Mouse (Mus musculus): Measurements from ENCODE around the gene Gfod2.

Gene Gfod2

DNA sequence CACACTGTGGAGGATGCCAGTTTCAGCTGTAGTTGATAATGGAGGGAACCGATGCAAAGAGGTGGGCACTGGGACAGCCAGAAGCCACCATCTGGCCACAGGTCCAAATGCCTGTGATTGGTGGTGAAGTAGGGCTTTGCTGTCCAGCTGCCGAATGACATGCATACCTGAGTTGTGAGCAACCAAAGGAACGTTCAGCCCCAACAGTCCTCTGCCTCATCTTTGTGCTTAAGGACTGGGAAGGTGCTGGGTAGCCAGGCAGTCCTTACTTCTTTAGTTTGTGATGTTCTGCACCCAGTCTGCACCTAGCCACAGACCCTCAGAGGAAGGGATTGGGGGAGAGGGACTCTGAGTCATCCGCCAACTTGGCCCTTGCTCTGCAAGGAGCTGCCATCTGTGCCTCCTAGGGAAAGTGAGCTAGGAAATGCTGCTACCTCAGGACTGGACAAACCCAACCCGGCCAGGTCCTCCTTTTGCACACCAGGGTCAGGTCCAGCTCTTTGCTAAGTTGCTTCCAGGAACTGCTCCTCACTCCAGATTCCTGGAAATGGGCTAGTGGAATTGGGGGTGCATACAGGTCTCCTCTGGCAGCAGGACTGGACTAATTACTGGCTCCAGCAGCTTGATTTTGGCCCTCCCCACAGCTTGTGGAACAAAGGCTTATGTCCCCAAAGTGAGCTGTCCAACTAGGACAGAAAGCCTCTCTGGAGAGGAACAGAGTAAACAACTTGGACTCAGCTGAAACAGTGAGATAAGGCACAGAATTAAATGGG, 10.2 kb upstream of the Gfod2 start:
- no peak for DNase-seq (ENCODE audit: low spot score)

DNA sequence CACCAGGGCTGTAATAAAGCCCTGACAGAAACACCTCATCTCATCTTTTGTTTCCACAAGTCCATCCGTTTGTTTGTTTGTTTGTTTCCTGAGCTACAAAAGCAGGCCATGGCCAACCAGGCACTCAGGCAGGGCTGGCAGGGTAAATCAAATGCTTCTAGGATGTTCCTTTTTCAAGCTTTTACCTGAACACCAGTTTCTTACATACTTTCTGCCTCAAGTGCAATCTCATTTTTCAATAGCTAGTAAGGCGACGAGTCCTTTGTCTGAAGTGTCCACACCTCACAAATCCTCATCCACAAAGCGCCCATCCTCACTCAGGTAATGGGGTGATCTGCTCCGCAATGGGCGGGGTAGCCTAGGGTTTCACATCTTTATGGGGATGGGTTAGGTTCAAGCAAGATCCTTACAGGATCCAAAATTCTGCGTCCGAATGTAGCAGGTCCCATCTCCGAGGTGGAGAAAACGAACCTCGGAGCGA, 628 bp downstream of the Gfod2 start:
- DNase-seq (ENCODE audit: low spot score) = no peak

GRCm38 (mm10) chr8:105754688-105755087, 3.8 kb downstream of the Gfod2 start:
- no peak for DNase-seq (ENCODE audit: low spot score)

- DNase-seq (ENCODE audit: low spot score) = no peak
Observed at GRCm38 (mm10) chr8:105753916-105754315, 4.5 kb downstream of the Gfod2 start.

DNA sequence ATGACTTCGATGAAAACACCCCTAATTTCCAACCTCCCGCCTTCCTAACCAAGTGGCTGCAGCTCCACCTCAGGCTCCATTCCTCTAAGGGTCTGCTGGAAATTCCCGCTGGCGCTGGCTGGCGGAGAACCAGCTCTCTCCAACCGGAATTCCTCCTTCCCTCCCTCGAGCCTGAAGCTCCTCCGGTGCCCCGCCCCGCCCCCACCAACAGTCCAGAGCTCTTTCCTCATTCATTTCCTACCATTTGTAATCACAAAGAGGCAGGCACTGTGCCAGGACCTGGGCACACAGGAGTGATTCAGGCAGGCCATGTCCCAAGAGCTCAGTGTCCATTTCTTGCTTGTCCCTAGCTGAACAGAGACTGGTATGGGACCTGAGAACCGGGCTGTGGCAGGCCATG, 7.9 kb downstream of the Gfod2 start:
- DNase-seq (ENCODE audit: low spot score) = no peak

- DNase-seq (ENCODE audit: low spot score) = no peak
Observed at GRCm38 (mm10) chr8:105743301-105743700, 15.2 kb downstream of the Gfod2 start.

- DNase-seq (ENCODE audit: low spot score) = no peak
Observed at GRCm38 (mm10) chr8:105739216-105739615, 19.2 kb downstream of the Gfod2 start.

- no peak for DNase-seq (ENCODE audit: low spot score)
Observed at GRCm38 (mm10) chr8:105732186-105732585, 26.3 kb downstream of the Gfod2 start.

- DNase-seq (ENCODE audit: low spot score) = no peak
Observed at GRCm38 (mm10) chr8:105727397-105728124, 30.9 kb downstream of the Gfod2 start.

DNA sequence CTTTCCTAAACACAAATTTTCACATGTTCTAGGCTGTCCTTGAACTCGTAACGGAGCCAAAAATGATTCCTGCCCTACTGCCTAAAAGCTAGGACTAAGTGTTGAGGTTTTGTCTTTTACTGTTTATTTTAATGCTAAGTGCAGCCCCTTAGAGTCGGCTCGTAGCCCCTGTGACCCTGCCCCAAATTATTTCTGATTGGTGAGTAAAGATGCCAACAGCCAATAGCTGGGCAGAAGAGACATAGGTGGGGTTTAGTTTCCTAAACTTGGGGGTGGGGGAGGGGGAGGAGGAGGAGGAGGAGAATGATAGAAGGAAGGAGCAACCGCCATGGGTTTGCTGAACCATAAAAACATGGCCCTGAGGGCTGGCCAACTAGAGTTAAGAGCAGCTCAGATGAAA, 32.7 kb downstream of the Gfod2 start:
- DNase-seq (ENCODE audit: low spot score) = no peak

GRCm38 (mm10) chr8:105722861-105723260, 35.6 kb downstream of the Gfod2 start:
- DNase-seq (ENCODE audit: low spot score) = no peak

DNA sequence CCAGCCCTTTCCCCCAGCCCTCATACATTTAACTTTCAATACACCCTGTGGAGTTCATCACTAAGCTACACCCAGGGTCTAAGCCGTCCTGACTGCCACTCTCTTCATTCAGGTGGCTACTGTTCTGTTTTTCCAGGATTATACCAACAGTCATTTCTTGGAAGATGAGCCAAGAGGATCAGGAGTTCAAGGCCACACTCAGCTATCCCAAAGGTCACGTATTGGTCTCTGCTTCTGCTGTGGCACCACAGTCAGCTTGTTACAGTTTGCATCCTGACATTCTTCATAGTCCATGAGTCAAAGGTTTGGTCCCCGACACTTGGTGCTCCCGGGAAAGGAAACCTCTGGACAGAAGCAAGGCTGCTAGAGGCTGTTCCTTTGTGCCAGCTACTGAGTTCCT, 38.8 kb downstream of the Gfod2 start:
- DNase-seq (ENCODE audit: low spot score) = no peak

DNA sequence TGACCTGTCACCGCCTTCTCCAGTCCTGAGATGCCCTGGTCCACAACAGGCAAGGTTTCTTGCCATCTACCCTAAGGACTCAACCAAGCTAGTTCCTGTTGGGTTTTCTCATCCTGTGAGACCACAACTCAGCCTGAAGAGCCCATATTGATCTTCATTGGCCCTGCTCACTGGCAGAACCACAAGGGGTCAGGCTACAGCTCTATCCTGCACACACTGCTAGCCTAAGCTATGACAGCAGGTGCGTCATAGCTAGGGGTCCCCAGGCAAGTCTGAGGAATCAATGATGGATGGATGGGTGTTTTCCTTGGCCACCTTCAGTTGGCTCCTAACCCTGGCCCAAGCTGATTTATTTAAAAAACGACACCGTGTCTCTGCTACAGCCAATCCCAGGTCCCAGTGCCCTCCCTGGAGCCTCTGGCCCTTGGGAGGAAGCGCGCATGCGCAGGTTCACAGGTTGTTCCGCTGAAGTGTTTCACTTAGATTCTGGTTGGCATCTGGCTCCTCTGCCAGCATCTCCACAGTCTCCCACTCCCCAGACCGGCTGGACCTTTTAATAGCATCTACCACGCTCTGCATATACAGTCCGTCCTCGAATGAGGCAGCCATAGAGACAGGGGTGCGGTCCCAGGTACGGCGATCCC, 42.0 kb downstream of the Gfod2 start:
- DNase-seq (ENCODE audit: low spot score) = no peak

DNA sequence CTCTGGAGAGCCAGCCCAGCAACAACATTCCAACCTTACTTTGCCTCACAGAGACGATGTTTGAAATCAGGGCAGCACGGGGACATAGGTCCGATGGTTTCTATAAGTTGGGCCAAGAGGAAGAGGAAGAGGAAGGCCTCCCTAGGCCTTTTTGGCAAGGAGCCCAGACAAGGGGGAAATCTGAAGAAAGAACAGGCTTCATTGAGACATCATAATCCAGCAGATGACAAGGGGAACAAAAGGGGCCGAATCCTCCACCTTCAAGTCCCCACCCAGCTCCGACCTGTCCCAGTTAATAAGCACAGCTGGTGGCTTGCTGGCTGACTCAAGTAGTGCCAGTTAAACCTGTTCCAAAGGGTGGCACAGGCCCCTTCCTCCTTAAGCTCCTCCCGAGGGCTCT, 43.4 kb downstream of the Gfod2 start:
- no peak for DNase-seq (ENCODE audit: low spot score)

DNA sequence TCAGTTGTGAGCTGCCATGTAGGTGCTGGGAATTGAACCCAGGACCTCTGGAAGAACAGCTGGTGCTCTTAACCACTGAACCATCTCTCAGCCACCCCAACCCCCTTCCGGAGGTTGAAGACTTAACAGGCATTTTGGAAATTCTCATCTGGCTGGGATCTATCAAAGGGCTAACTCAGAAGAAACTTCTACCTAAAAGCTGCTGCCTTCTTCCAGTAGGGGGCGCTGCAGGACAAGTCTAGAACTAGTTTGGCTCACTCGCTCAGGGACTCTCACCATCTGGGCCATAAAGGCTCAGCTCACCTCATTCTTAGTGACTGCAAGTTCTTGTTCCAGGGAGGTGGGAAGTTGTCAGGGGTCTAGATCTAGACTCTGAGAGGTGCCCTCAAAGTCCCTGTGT, 44.3 kb downstream of the Gfod2 start:
- peak; percentile 58 for DNase-seq (ENCODE audit: low spot score)

DNA sequence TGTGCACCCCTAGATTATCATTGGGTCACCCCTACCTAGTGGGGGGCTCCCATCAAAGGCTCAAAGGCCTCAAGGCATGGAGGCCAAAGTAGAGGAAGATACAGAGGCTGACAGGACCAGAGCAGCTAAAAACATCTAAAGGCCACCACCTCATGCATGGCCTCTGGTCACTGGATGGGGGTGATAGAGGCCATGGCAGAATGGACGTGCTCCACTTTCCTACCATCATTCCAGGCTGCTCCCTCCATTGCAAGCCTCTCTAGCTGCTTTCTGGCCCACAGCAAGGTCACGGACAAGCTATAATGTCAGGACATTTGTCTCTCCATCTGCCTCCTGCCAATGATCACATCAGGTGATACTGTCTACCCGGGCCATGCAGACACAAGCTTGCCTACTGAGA, 46.2 kb downstream of the Gfod2 start:
- no peak for DNase-seq (ENCODE audit: low spot score)

GRCm38 (mm10) chr8:105709317-105709716, 49.1 kb downstream of the Gfod2 start:
- no peak for DNase-seq (ENCODE audit: low spot score)

- no peak for DNase-seq (ENCODE audit: low spot score)
Observed at GRCm38 (mm10) chr8:105708675-105709074, 49.8 kb downstream of the Gfod2 start.

DNA sequence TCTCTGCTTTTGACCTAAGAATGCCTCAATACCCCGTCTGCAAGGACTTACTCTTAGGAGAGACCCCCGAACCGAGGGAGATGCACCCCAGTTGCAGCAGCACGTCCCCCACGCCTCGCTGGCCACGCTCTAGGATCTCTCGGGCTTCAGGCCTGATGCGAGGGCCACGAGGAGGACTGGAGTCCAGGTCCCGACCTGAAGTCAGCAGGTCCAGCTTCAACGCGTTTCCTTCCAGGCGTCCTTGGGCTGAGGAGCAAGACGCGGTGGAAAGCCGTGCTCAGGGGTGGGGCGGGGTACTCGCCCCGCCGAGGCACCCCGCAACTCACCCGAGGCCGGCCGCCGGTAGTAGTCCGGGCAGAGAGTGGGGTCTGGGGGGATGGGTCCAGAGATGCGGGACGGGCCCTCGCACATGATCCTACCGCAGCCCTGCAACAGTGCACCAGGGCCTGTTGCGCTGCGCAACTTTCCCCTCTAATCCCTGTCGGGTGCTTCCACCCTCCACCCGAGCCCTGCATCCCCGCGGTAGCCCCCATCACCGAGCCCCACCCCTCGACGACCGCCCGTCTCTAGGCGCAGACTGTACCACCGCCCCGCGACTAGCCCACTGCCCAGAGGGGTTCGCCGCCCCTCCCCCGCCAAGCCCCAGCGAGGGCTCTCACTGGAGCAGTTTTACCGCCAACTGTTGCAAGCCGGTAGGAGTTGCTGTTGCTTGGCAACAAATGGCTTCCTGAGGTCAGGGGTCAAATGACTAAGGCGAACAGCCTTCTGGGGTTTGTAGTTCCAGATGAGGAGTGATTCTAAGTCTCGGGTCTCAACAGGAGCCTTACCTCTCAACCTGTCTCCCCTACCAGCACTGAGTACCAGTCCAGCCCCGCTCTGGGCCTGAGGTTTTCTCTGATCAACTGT, 50.7 kb downstream of the Gfod2 start, which contains the start of the genes 4933405L10Rik and Enkd1:
4933405L10Rik (plus strand) TSS at position 158 of the 906 bp plus-strand sequence.
Enkd1 (minus strand) TSS at position 713 of the 906 bp plus-strand sequence.
- no peak for DNase-seq (ENCODE audit: low spot score)

GRCm38 (mm10) chr8:105706426-105706825, 52.0 kb downstream of the Gfod2 start:
- no peak for DNase-seq (ENCODE audit: low spot score)

- DNase-seq (ENCODE audit: low spot score) = no peak
Observed at GRCm38 (mm10) chr8:105704955-105705354, 53.5 kb downstream of the Gfod2 start.
